Mouse (Mus musculus) regulatory T cell (primary cell): ENCODE measurements around the gene Mfsd2a.

ENCODE experiments used
- in situ Hi-C: fragments of 300-600 bp; cut with MboI, MseI; formaldehyde crosslinking; loops from one replicate; pipeline ENCODE4 v1.15.1; 2025; ENCODE audit warnings: high pct_unique_total_duplicates

Gene Mfsd2a

DNA sequence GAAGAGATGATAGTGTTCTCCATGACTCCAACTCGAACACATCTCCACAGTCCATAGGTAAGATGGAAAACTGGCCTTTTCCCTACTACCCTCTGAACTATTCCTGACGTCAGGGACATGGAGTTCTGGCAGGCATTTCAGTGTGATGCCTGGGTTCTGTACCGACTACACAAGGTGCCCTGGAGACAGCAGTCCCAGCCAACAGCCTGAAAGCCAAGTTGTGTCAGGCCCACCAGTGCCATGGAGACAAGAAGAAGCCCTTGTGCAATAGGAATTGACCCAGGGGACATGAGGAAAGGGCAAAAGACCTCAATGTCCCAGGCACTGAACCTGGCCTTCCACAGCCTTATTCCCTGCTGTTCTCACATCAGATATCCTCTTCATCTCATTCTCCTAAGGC is 18.8 kb upstream of the Mfsd2a start:
- in situ Hi-C loops: no loop called here

- in situ Hi-C loops: no loop called here
Observed at GRCm38 (mm10) chr4:122978850-122979249, 17.9 kb upstream of the Mfsd2a start.

GRCm38 (mm10) chr4:122976885-122977284 is 15.9 kb upstream of the Mfsd2a start:
- in situ Hi-C loops: no loop called here

DNA sequence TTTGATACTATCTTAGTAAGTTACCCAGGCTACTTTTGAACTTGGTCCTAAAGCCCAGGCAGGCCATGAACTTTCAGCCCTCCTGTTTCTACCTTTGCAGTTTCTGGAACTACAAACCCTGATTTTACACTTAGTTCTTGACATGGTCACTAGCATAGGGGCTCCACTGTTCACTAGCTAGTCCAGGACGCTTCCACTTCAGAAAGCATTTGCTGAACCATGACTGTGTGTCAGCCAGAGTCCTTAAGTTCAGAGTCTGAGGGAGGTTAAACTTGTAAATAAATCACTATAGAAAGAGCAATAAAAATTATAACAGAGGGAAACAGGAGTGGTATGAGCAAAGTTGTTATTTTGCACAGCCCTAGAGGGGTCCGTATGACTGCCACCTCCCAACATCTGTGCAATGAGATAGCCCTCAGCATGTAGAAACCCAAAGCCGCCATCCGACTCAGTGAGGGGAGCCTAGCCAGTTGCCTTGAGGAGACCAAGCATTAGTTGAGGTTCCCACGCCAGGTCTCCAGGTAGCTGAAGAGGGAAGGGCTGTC is 14.1 kb upstream of the Mfsd2a start:
- in situ Hi-C loops: no loop called here

GRCm38 (mm10) chr4:122972056-122972455 is 11.1 kb upstream of the Mfsd2a start:
- in situ Hi-C loops: no loop called here

GRCm38 (mm10) chr4:122971646-122972045 is 10.7 kb upstream of the Mfsd2a start:
- in situ Hi-C loops: no loop called here

- in situ Hi-C loops: no loop called here
Observed at GRCm38 (mm10) chr4:122971191-122971590, 10.2 kb upstream of the Mfsd2a start.

DNA sequence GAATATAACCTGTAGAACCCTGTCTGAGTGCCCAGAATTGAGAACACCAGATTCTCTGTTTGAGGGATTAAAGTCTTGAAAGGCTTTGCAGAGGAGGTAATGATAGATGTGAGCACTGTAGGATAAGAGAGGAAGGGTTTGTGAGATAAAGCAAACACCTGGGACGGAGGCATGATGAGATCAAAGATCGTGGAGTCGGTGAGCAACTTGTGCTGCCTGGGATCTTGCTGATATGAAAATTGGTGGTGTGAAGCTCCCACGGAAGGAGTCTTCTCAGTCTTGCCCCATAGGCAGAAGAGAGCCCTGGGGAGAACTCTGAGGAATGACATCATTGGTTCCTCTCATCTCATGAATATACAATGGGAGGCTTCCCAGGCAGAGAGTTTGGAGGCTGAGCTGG is 7.1 kb upstream of the Mfsd2a start:
- in situ Hi-C loops: no loop called here

GRCm38 (mm10) chr4:122962751-122963150 is 1.8 kb upstream of the Mfsd2a start:
- in situ Hi-C loops: no loop called here

DNA sequence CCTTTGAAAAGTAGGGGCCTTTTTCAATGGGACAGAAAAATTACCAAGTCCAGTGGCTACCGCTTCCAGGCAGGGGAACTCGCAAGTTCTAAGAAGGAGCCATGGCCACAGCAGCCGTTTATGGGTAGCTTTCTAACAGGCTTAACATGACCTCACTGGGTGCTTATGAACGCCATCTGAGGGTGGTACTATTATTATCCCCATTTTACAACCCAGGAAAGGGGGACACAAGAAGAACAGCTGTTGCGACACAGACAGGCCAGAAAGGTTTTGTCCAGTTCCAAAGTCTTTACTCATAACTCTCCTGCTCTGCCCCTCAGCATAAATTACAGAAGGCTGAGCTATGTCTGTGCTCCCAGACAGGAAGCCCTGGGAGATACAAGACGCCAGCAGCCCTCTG is 601 bp upstream of the Mfsd2a start:
- in situ Hi-C loops: no loop called here

- in situ Hi-C loops: no loop called here
Observed at GRCm38 (mm10) chr4:122960321-122961099, 478 bp downstream of the Mfsd2a start.

GRCm38 (mm10) chr4:122959816-122960215 is 1.2 kb downstream of the Mfsd2a start:
- in situ Hi-C loops: no loop called here

GRCm38 (mm10) chr4:122958491-122959031 is 2.4 kb downstream of the Mfsd2a start:
- in situ Hi-C loops: no loop called here

DNA sequence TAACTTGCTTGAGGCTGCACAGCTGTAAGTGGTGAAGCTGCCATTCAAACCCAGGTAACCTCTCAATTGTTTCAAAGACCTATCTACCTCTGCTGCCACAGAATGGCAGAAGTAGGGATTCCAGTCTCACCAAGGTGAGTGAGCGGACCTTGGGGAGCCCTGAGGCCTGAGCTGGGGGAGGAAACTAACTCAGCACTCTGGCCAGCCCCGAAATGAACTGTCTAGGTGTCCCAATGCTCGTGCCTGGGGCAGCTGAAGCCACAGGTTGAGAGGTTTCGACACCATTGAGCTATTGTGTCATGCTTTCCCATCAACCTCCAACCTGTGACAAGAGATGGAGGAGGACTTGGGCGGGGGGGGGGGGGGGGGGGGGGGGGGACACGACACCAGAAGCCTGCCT is 4.7 kb downstream of the Mfsd2a start:
- in situ Hi-C loops: no loop called here

- in situ Hi-C loops: no loop called here
Observed at GRCm38 (mm10) chr4:122955412-122956136, 5.4 kb downstream of the Mfsd2a start.

DNA sequence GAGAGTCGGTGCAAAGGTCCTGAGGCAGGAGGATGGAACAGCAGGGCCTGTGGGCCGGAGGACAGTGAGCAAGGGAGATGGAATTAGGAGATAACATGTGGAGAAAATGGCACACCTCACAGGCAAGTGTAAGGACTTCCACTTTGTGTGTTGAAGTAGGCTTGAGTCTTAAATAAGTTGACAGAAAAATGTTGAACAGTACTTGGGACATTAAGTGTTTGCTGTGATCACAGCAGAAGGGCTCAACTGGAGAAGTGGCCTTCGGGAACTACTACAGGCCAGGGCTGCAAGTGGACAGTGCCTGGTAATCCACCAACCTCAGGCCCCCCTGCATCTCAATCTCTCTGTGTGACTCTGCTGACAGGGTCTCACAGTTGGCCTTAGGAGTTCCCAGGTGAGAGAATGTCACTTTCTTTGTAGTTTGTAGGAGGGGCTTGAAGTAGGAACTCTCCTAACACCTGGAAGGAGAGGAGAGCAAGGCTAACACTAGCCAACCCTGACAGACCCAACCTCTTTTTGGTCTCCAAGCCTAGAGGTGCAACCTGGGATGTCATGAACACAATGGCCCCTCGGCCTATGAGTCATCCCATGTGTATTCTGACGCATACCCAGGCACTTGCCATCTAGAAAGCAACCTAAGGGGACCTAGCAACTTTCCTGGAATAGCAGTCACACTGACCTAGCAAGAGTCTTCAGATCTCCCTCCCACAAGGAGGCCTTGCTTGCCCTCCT is 6.1 kb downstream of the Mfsd2a start:
- in situ Hi-C loops: no loop called here

GRCm38 (mm10) chr4:122949096-122949495 is 11.9 kb downstream of the Mfsd2a start:
- in situ Hi-C loops: no loop called here

- in situ Hi-C loops: no loop called here
Observed at GRCm38 (mm10) chr4:122947223-122947622, 13.8 kb downstream of the Mfsd2a start.

DNA sequence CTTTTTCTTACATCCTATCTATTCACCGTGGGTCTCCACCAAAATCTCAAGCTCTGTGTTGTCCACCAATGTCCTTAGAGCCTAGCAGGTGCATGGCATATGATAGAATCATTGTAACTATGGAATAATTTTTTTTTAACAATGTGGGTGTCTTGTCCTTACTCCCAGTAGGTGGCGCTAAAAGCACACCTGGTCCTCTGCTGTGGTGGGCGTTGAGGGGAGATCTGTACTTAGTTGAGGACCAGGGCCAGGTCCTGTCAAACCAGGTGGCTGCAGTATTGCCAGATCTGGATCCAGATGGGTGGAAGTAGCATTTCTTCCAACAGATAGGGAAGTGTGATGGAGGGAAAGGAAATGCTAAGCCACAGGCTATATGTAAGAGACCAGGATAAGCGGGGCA is 16.6 kb downstream of the Mfsd2a start:
- in situ Hi-C loops: no loop called here

DNA sequence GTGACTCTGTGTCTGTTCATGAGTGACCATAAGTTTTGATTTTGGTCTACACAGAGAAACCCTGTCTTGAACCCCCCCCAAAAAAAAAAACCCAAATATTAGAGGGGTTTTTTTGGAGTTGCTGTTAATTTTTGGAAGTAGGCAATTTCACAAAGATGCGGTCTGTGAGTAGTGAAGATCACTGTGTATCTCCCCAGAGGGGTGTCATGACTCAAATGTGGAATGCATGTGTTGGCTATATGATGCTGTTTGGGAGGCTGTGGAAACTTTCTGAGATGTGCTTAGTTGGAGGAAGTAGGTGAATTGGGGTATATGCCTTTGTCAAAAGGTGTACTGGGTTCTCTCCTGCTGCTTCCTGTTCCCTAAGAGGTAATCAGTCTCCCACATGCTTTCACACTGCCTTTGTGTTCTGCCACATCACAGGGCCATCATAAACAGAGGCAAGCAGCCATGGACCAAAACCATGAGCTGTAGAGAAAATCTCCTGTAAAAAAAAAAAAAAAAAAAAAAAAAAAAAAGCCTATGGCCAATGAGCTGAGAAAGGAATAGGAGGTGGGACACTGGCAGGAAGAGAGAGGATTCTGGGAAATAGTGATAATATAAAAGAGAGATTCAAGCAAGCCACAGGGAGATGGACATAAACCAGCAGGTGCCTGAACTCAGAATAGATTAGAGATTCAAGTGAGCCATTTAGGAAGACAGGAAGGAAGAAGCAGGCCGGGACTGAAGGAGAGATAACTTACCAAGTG is 21.8 kb downstream of the Mfsd2a start:
- in situ Hi-C loops: no loop called here

- in situ Hi-C loops: no loop called here
Observed at GRCm38 (mm10) chr4:122937489-122937888, 23.5 kb downstream of the Mfsd2a start.
